Mouse (Mus musculus) kidney, adult 2 months (tissue): Measurements from ENCODE around the gene Smc6.

Experiments used
- CTCF ChIP-seq: fragments of 200-500 bp; conservative IDR thresholded peaks from 2 replicates; pipeline ENCODE4 v1.5.1; 2011; ENCODE audit warnings: low read depth, mild to moderate bottlenecking, control low read depth, low read length, moderate library complexity, mixed read lengths; ENCODE audit not compliant: insufficient read depth, insufficient read length
- POLR2A ChIP-seq: fragments of 200-500 bp; IDR thresholded peaks from one replicate; pipeline ENCODE4 v1.6.1; 2011; ENCODE audit warnings: low read depth, low read length, control low read depth

- TF ChIP-seq POLR2A (no peak), CTCF (no peak)
Measured at GRCm38 (mm10) chr12:11279886-11280285, 14.2 kb downstream of the Smc6 start.
